Mouse (Mus musculus) cerebellum, postnatal 36 days (tissue): ENCODE results near the gene Xpo6.

Experiments used
- DNase-seq, 2 experiments: peaks; one replicate each; pipeline ENCODE4 v3.0.0; 2021 to 2022; ENCODE audit warnings: mixed read lengths in 2 of 2

Gene Xpo6

DNA sequence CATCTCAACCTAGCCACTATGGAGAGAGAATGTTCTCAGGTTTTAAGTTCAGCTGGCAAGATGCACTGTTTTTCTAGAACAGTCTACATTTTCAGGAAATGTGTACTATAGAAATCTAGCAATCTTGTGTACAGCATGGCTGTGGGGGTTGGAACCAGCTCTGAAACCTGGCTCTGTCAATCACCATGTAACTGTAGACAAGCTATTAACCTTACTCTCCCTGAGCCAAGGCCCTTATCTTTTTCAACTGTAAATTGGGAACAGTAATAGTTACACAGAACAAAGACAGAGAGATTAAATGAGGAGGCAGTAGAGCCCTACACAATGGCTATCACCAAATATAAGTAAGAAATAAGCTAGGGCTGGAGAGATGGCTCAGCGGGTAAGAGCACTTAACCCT is 8.8 kb downstream of the Xpo6 start:
- no peak for DNase-seq

DNA sequence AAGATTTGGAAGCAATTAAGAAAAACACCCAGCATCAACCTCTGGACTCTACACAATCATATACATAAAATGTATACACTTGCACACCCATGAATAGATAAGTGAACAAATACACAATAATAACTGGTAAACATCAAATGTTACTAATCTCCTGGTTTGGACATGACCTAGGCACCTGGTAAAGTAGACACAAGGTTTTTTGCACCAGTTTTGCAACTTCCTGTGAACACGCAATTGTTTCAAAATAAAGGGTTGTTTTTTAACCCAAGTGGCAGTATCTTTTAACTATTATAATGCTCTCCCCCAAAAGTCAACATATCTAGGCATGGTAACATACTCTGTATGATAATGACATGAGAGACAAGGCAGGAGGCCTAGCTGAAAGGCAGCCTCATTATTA is 10.8 kb downstream of the Xpo6 start:
- no peak for DNase-seq

DNA sequence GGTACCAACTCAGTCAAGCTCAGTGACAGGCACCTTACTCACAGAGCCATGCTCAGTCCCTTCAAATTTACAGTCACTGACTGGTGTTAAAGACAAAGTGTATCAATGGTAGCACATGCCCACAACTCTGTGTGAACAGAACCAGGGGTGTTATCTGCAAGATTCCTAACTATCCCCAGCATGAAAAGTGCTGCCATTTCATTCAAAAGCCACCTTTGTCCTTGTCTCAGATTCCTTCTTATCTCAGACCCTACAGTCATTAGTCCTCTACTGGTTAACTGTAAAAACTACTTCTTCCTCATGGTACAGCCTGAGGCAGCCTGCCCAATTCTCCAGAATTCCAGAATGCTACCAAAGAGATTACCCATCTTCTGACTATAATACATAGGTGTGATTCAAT is 14.3 kb downstream of the Xpo6 start:
- DNase-seq: no peak

GRCm38 (mm10) chr7:126183583-126183982 is 16.7 kb downstream of the Xpo6 start:
- no peak for DNase-seq

GRCm38 (mm10) chr7:126181487-126181886 is 18.8 kb downstream of the Xpo6 start:
- no peak for DNase-seq

DNA sequence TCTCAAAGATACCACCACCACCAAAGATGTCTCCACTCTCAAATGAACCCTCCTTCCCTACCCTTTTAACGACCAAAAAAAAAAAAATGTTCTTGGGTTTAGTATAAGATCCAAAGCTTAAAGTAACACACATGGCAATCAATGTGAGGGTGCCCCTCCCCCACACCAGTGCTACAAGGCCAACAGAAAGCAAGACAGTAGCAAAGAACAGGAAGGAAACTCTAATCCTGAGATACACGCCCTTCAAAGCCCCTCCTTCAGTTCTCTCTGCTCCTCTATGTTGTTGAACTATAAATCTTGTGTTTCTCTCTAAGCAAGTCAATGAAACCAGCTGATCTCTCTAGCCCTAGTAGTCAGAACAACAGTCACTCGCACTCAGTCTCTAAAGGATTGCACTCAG is 19.3 kb downstream of the Xpo6 start:
- no peak for DNase-seq

GRCm38 (mm10) chr7:126178804-126179203 is 21.5 kb downstream of the Xpo6 start:
- no peak for DNase-seq

DNA sequence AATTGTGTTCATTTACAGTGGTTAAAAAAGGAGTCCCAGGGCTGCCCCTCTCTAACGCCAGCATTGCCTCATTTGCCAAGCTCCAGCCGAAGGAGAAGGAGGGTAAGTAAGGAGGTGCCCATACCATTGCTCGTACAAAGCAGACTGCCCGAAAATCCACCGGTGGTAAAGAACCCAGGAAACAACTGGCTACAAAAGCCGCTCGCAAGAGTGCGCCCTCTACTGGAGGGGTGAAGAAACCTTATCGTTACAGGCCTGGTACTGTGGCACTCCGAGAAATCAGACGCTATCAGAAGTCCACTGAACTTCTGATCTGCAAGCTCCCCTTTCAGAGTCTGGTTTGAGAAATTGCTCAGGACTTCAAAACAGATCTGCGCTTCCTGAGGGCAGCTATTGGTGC is 24.3 kb downstream of the Xpo6 start:
- DNase-seq: no peak

DNA sequence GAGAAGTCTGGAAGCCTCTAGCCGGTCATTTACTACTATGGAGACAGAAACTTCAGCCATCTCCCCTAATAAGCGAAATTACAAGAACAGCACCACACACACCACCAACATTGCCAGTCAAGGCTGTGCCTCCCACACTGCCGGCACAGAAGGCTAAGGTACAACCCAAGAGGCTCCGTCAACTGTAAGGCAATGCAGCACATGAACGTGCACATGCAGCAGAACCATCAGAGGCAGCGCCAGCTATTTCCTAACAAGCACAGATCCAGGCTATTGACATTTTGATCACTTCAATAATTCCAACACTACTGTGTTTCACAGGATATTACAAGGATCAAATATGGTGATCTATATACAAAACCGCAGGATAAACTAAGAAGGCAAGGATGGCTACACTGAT is 24.8 kb downstream of the Xpo6 start:
- no peak for DNase-seq

DNA sequence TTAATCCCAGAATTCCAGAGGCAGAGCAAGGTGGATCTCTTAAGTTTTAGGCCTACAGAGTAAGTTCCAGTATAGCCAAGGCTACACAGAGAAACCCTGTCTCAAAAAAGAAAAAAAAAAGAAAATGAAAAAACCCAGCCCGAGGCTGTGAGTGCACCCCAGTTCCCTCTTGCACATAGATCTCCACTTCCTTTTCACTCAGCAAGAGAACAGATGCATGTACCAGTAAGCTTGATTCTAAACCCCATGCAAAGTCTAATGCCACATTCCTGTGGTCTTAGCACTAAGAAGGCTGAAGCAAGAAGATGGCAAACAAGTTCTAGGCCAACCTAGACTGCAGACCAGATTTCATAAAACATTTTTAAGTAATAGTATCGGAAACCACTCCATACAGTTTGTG is 25.4 kb downstream of the Xpo6 start:
- DNase-seq: no peak

- peak in 1 of 2 experiments; percentile 11 for DNase-seq
These were observed 28.3 kb downstream of the Xpo6 start for GRCm38 (mm10) chr7:126172001-126172400.

GRCm38 (mm10) chr7:126168584-126168983 is 31.7 kb downstream of the Xpo6 start:
- no peak for DNase-seq

DNA sequence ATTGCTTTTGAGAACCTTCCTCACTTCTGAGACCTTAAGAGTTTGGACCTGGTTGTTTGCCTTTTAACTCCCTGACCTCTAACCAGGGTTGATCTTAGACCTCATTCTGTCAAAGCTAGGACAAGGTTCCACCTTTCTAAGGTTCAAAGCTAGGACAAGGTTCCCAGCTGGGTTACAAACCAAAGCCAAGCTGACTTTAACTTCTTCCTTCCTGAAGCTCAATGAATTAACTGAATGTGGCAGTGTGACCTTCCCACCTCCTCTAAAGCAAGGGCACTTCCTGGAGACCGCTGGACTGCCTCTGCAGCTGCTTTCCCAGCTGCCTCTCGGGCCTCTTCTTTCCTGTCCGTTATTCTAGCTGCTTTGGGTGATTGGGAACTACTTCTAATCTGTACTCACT is 32.9 kb downstream of the Xpo6 start:
- DNase-seq: no peak

- no peak for DNase-seq
These were observed 33.7 kb downstream of the Xpo6 start for GRCm38 (mm10) chr7:126166571-126166970.

DNA sequence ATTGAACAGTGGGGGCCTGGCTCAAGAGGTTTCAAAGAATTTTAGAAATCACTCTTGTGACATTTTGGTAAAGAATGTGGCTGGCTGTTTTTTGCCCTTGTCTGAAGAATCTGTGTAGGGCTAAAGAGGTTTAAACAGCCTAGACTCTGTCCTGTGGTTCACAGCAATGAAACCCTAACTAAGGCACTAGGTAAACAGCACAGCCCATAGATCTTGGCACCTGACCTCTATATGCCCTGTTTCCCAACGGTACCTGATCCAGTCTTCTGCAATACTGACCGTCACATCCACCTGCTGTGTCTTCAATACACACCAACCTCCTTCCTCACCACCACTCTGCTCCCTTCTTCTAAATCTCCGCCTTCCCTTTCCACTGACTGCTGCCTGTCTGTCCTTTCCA is 42.1 kb downstream of the Xpo6 start:
- DNase-seq: no peak

DNA sequence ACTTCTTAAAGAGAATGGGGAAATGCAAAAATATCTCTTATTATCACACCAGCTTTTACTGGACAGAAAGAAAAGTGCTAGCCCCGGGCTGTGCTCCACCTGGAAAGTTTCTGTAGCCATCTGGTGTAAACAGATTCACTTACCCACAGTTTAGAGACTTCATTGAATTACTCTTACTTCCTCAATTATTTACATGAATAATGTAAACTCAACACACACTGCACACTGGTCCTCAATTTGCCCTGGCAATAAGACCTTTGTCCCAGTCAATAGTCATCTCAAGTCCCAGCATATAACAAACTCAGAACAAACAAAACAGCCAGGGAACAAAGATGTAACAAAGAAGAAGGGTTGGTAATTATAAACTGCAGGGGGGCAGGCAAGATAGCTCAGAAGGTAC is 44.6 kb downstream of the Xpo6 start:
- no peak for DNase-seq

DNA sequence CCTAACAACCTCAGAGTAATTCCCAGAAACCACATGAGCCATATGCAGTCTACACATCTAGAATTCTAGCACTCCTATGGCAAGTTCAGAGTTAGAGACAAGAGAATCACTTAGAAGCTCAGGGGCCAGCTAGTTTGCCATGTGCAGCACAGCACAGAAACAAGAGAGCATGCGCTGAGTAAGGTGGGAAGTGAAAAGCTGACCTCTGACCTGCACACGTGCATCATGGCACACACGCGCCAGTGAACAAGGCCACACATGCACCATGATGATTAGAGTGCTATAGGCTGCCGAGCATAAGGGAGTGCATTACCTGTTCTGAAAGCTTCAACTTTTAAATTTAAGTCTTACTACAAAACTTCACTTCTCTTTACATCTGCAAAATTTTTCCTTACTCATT is 45.6 kb downstream of the Xpo6 start:
- DNase-seq: no peak

GRCm38 (mm10) chr7:126152324-126152723 is 48.0 kb downstream of the Xpo6 start:
- no peak for DNase-seq

- DNase-seq: no peak
These were observed 54.1 kb downstream of the Xpo6 start for GRCm38 (mm10) chr7:126146156-126146555.

DNA sequence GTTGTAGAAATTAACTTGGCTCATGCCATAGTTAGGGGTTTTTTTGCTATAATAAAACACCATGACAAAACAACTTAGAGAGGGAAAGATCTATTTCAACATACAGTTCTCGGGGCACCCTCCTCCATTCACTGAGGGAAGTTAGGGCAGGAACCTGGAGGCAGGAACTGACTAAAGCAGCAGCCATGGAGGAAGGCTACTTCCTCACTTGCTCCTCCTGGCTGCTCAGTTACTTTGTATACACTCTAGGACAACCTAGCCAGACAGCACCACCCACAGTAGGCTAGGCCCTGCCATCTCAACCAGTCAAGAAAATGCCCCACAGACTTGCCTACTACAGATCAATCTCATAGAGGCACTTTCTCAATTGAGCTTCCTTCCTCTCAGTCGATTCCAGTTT is 55.9 kb downstream of the Xpo6 start:
- DNase-seq: no peak

DNA sequence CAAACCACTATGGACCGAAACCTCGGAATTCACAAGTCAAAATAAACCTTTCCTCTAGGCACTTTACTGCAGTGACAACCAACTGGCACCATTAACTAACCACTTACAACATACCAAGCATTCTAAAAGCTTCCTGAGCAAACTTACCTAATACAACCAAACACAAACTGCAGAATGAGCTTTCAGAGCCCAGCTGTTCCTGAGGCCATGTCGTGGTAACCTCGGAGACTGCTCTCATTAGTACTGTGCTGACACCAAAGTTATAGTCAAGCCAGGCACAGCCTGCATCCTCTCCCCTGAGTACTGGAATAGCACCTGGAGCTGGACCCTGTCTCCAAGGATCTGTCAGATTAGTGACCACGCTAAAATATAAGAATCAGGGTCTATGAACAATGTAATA is 62.5 kb downstream of the Xpo6 start:
- no peak for DNase-seq

- DNase-seq: no peak
These were observed 64.9 kb downstream of the Xpo6 start for GRCm38 (mm10) chr7:126135391-126135790.

GRCm38 (mm10) chr7:126134634-126135321 is 65.5 kb downstream of the Xpo6 start:
- DNase-seq: no peak

GRCm38 (mm10) chr7:126127673-126128072 is 72.6 kb downstream of the Xpo6 start:
- DNase-seq: no peak

DNA sequence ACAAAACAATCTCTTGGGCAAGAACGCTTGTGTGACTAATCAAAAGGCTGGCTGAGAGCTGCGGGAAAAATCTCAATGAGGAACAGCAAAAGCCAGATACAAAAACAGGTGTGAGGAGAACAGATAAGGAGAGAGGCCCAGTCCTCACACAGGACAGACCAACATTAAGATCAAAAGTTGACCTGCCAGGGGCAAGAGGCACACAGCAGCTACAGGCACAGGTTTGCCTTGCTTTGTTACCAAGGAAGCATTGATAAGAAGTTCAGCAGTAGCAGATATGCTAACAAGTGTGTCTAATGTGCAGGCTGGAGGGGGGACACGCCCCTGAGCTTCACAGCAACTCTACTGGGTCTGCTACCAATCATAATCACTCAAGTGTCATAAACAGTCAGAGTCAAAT is 73.8 kb downstream of the Xpo6 start:
- no peak for DNase-seq

GRCm38 (mm10) chr7:126121533-126121932 is 78.8 kb downstream of the Xpo6 start:
- DNase-seq: no peak
